Mouse (Mus musculus) MEL (cell line): ENCODE measurements around the gene Qrich1. TPM values are rescaled to one million over a fixed set of nuclear protein-coding genes. Genes with fewer than 3 reads are reported as not detected.
A peak's percentile ranks its signal among the peaks of the same experiment; 100 is the strongest.

Experiments used
- DNase-seq: peaks from one replicate; pipeline ENCODE4 v3.0.0; 2011; ENCODE audit warnings: low read depth, low spot score
- H3K27ac ChIP-seq: 2 replicates; pipeline ENCODE4 v1.5.1; 2012; ENCODE audit warnings: low read depth, mild to moderate bottlenecking, control low read depth, low read length, moderate library complexity; ENCODE audit not compliant: control insufficient read depth
- H3K27me3 ChIP-seq, 2 experiments: fragments of 150-350 bp in 1 of 2; sonication (generic) in 1 of 2; 2 replicates each; pipeline ENCODE4 v1.6.1; 2012; ENCODE audit warnings: low read length in 2 of 2, mild to moderate bottlenecking in 2 of 2, improper control_type of control experiment in 1 of 2, moderate library complexity in 1 of 2; ENCODE audit not compliant: insufficient read depth in 2 of 2, control insufficient read depth in 1 of 2
- H3K36me3 ChIP-seq, 2 experiments: 2 replicates each; pipeline ENCODE4 v1.6.1; 2012 to 2014; ENCODE audit warnings: low read length in 2 of 2, improper control_type of control experiment in 1 of 2, inconsistent platforms in 1 of 2, mild to moderate bottlenecking in 1 of 2; ENCODE audit not compliant: insufficient read depth in 2 of 2, control insufficient read depth in 1 of 2
- H3K4me1 ChIP-seq, 2 experiments: fragments of 150-350 bp in 1 of 2; sonication (generic) in 1 of 2; 2 replicates each; pipeline ENCODE4 v1.6.1; 2012; ENCODE audit warnings: low read length in 2 of 2, improper control_type of control experiment in 1 of 2, mild to moderate bottlenecking in 1 of 2; ENCODE audit not compliant: insufficient read depth in 2 of 2, control insufficient read depth in 1 of 2
- H3K4me3 ChIP-seq, 2 experiments: fragments of 150-350 bp in 1 of 2; sonication (generic) in 1 of 2; 2 replicates each; pipeline ENCODE4 v1.5.1; 2012; ENCODE audit warnings: low read depth in 2 of 2, low read length in 2 of 2, mild to moderate bottlenecking in 2 of 2, moderate library complexity in 2 of 2, control low read depth in 1 of 2, improper control_type of control experiment in 1 of 2; ENCODE audit not compliant: control insufficient read depth in 1 of 2, insufficient read depth in 1 of 2
- H3K79me2 ChIP-seq: 2 replicates; pipeline ENCODE4 v1.6.1; 2012; ENCODE audit warnings: mild to moderate bottlenecking, low read length, moderate library complexity; ENCODE audit not compliant: control insufficient read depth, poor library complexity, insufficient read depth
- H3K9ac ChIP-seq: 2 replicates; pipeline ENCODE4 v1.6.1; 2012; ENCODE audit warnings: low read depth, mild to moderate bottlenecking, control low read depth, low read length, moderate library complexity; ENCODE audit not compliant: control insufficient read depth, poor library complexity, severe bottlenecking
- H3K9me3 ChIP-seq: fragments of 150-350 bp; sonication (generic); replicated peaks from 2 replicates; pipeline ENCODE4 v1.6.1; 2012; ENCODE audit warnings: mild to moderate bottlenecking, low read length, improper control_type of control experiment, moderate library complexity; ENCODE audit not compliant: insufficient read depth
- CHD1 ChIP-seq: IDR thresholded peaks from 2 replicates; pipeline ENCODE4 v1.6.1; 2012; ENCODE audit warnings: low read depth, mild to moderate bottlenecking, inconsistent platforms, low read length, improper control_type of control experiment
- CHD2 ChIP-seq: IDR thresholded peaks from 2 replicates; pipeline ENCODE4 v1.6.1; 2011; ENCODE audit warnings: low read length, improper control_type of control experiment
- E2F4 ChIP-seq: IDR thresholded peaks from 2 replicates; pipeline ENCODE4 v1.6.1; 2011; ENCODE audit warnings: low read depth, low read length, improper control_type of control experiment, borderline replicate concordance
- EP300 ChIP-seq, 2 experiments: IDR thresholded peaks; 2 replicates each; pipeline ENCODE4 v1.6.1; 2011; ENCODE audit warnings: improper control_type of control experiment in 2 of 2, low read length in 2 of 2, low read depth in 1 of 2, mild to moderate bottlenecking in 1 of 2
- ETS1 ChIP-seq: IDR thresholded peaks from 2 replicates; pipeline ENCODE4 v1.6.1; 2012; ENCODE audit warnings: low read depth, mild to moderate bottlenecking, inconsistent platforms, low read length, improper control_type of control experiment, moderate library complexity
- GABPA ChIP-seq: IDR thresholded peaks from 2 replicates; pipeline ENCODE4 v1.6.1; 2012; ENCODE audit warnings: low read depth, mild to moderate bottlenecking, inconsistent platforms, low read length, improper control_type of control experiment, moderate library complexity
- GATA1 ChIP-seq: IDR thresholded peaks from 2 replicates; pipeline ENCODE4 v1.6.1; 2011; ENCODE audit warnings: low read depth, low read length, improper control_type of control experiment
- HCFC1 ChIP-seq: IDR thresholded peaks from 2 replicates; pipeline ENCODE4 v1.6.1; 2012; ENCODE audit warnings: low read depth, mild to moderate bottlenecking, inconsistent platforms, low read length, improper control_type of control experiment, moderate library complexity
- JUND ChIP-seq: IDR thresholded peaks from 2 replicates; pipeline ENCODE4 v1.6.1; 2011; ENCODE audit warnings: low read depth, mild to moderate bottlenecking, improper control_type of control experiment, low read length
- MAFK ChIP-seq: IDR thresholded peaks from 2 replicates; pipeline ENCODE4 v1.6.1; 2011; ENCODE audit warnings: low read depth, mild to moderate bottlenecking, low read length, improper control_type of control experiment, borderline replicate concordance
- MAX ChIP-seq: IDR thresholded peaks from 2 replicates; pipeline ENCODE4 v1.6.1; 2011; ENCODE audit warnings: low read length, improper control_type of control experiment
- MAZ ChIP-seq: IDR thresholded peaks from 2 replicates; pipeline ENCODE4 v1.6.1; 2012; ENCODE audit warnings: low read depth, mild to moderate bottlenecking, inconsistent platforms, low read length, improper control_type of control experiment
- MEF2A ChIP-seq: IDR thresholded peaks from 2 replicates; pipeline ENCODE4 v1.6.1; 2014; ENCODE audit warnings: low read depth, mild to moderate bottlenecking, inconsistent platforms, low read length, improper control_type of control experiment; ENCODE audit not compliant: poor library complexity, insufficient replicate concordance, severe bottlenecking; ENCODE audit errors: extremely low read depth
- MXI1 ChIP-seq: IDR thresholded peaks from 2 replicates; pipeline ENCODE4 v1.6.1; 2011; ENCODE audit warnings: mild to moderate bottlenecking, low read depth, low read length, improper control_type of control experiment
- MYB ChIP-seq: IDR thresholded peaks from 2 replicates; pipeline ENCODE4 v1.6.1; 2011; ENCODE audit warnings: mild to moderate bottlenecking, low read depth, low read length, improper control_type of control experiment
- MYC ChIP-seq: IDR thresholded peaks from 2 replicates; pipeline ENCODE4 v1.6.1; 2011; ENCODE audit warnings: low read depth, mild to moderate bottlenecking, low read length, improper control_type of control experiment, moderate library complexity
- NELFE ChIP-seq: IDR thresholded peaks from 2 replicates; pipeline ENCODE4 v1.6.1; 2011; ENCODE audit warnings: low read depth, low read length, improper control_type of control experiment
- POLR2A ChIP-seq, 2 experiments: IDR thresholded peaks; 2 replicates each; pipeline ENCODE4 v1.6.1; 2011 to 2012; ENCODE audit warnings: low read length in 2 of 2, mild to moderate bottlenecking in 2 of 2, control low read depth in 1 of 2, improper control_type of control experiment in 1 of 2, low read depth in 1 of 2, moderate library complexity in 1 of 2; ENCODE audit not compliant: control insufficient read depth in 1 of 2, insufficient read depth in 1 of 2, poor library complexity in 1 of 2
- POLR2AphosphoS5 ChIP-seq: IDR thresholded peaks from 2 replicates; pipeline ENCODE4 v1.6.1; 2012; ENCODE audit warnings: low read depth, borderline replicate concordance, mild to moderate bottlenecking, inconsistent platforms, low read length, moderate library complexity, mixed read lengths
- RAD21 ChIP-seq: IDR thresholded peaks from 2 replicates; pipeline ENCODE4 v1.6.1; 2011; ENCODE audit warnings: mild to moderate bottlenecking, low read depth, low read length, improper control_type of control experiment
- RCOR1 ChIP-seq: IDR thresholded peaks from 2 replicates; pipeline ENCODE4 v1.6.1; 2012; ENCODE audit warnings: low read depth, mild to moderate bottlenecking, inconsistent platforms, low read length, improper control_type of control experiment
- SMC3 ChIP-seq: IDR thresholded peaks from 2 replicates; pipeline ENCODE4 v1.6.1; 2011; ENCODE audit warnings: low read depth, low read length, improper control_type of control experiment
- TAL1 ChIP-seq: IDR thresholded peaks from 2 replicates; pipeline ENCODE4 v1.6.1; 2012; ENCODE audit warnings: mild to moderate bottlenecking, inconsistent platforms, low read length, moderate library complexity, mixed read lengths
- TCF12 ChIP-seq: IDR thresholded peaks from 2 replicates; pipeline ENCODE4 v1.6.1; 2014; ENCODE audit warnings: low read depth, mild to moderate bottlenecking, inconsistent platforms, low read length, improper control_type of control experiment, moderate library complexity
- UBTF ChIP-seq: IDR thresholded peaks from 2 replicates; pipeline ENCODE4 v1.6.1; 2012; ENCODE audit warnings: low read depth, mild to moderate bottlenecking, inconsistent platforms, low read length, improper control_type of control experiment, moderate library complexity, borderline replicate concordance; ENCODE audit not compliant: insufficient read depth
- USF2 ChIP-seq, 2 experiments: IDR thresholded peaks; 2 replicates each; pipeline ENCODE4 v1.6.1; 2011 to 2012; ENCODE audit warnings: improper control_type of control experiment in 2 of 2, low read length in 2 of 2, borderline replicate concordance in 1 of 2, inconsistent platforms in 1 of 2, low read depth in 1 of 2, mild to moderate bottlenecking in 1 of 2; ENCODE audit not compliant: insufficient read depth in 1 of 2
- ZC3H11A ChIP-seq: IDR thresholded peaks from 2 replicates; pipeline ENCODE4 v1.6.1; 2012; ENCODE audit warnings: low read depth, mild to moderate bottlenecking, inconsistent platforms, low read length, improper control_type of control experiment
- ZKSCAN1 ChIP-seq: IDR thresholded peaks from 2 replicates; pipeline ENCODE4 v1.6.1; 2012; ENCODE audit warnings: low read depth, mild to moderate bottlenecking, inconsistent platforms, low read length, improper control_type of control experiment, moderate library complexity
- ZMIZ1 ChIP-seq: IDR thresholded peaks from 2 replicates; pipeline ENCODE4 v1.6.1; 2012; ENCODE audit warnings: low read depth, mild to moderate bottlenecking, inconsistent platforms, low read length, improper control_type of control experiment, moderate library complexity
- ZNF384 ChIP-seq: IDR thresholded peaks from 2 replicates; pipeline ENCODE4 v1.6.1; 2012; ENCODE audit warnings: low read depth, mild to moderate bottlenecking, inconsistent platforms, low read length, improper control_type of control experiment
- polyA plus RNA-seq, 2 experiments: library from polyadenylated mRNA; stranded (reverse) in 1 of 2; unstranded in 1 of 2; fragments of >175 nt in 1 of 2; fragments of >200 nt in 1 of 2; gene quantifications; 2 replicates each; pipeline versions ENCODE4 v1.2.1 to v1.2.4; 2012; ENCODE audit warnings: low replicate concordance in 2 of 2, low read depth in 1 of 2; ENCODE audit not compliant: insufficient read length in 2 of 2, insufficient read depth in 1 of 2, missing spikeins in 1 of 2
- total RNA-seq: library from RNA; depleted of rRNA; stranded (reverse); fragments of 300-350 nt; gene quantifications from 2 replicates; pipeline ENCODE4 v1.2.3, GENCODE M21; 2012

The Qrich1 gene
- total and polyA plus RNA-seq, 3 experiments: 84.5 to 161 (median 126) TPM

DNA sequence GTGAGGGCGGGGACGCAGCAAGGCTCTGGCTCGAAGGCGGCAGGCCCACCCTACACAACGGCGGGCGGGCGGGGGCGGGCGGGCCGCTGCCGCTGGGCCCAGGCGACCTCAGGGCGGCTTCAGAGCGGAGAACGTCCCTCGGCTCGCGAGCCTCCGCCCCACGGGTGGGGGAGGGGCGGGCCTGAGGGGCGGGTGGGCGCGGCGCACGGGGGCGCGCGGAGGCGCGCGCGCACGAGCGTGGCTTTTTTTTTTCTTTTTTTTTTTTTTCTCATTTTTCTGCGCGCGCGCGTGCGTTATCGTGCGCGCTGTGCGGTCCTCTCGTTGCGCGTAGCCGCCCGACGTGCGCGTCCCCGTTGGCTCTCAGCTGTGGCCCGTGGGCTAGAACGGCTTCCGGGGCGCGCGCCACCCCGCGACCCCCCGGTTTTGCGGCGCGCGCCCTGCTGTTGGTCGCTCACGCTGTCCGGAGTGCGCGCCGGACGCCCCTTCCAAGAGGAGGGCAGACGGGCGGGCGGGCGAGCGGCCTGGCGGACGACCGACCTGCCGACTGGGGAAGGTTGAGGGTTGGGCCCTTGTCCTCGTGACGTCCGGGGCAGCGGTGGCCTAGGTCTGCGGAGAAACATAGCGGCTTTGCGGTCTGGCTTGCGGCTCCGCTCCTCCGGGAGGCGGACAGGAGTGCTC lies 786 bp downstream of the Qrich1 start (continued):
- TF ChIP-seq MXI1 (no peak), RAD21 (no peak), MAX (no peak), ZC3H11A (no peak), MYC (no peak), USF2 (IDR thresholded peaks at IDR 0.05; ENCODE audit: borderline replicate concordance in 1 of 2, insufficient read depth in 1 of 2, low read depth in 1 of 2, low read length in 2 of 2) (no peak), ZNF384 (peak; percentile 95), POLR2A (IDR thresholded peaks at IDR 0.05; ENCODE audit: control insufficient read depth in 1 of 2, insufficient read depth in 1 of 2, low read depth in 1 of 2, low read length in 2 of 2, poor library complexity in 1 of 2) (peak in 1 of 2 experiments; percentile 2; a peak in 1 of 4 replicates), ZKSCAN1 (no peak; the same call in 1 of the 2 replicates), UBTF (no peak), CHD2 (no peak), GATA1 (no peak), MEF2A (no peak), E2F4 (no peak), EP300 (IDR thresholded peaks at IDR 0.05; ENCODE audit: low read depth in 1 of 2, low read length in 2 of 2) (no peak), POLR2AphosphoS5 (no peak), TCF12 (no peak)
- TF ChIP-seq, all 39 proteins: peak for 6

DNA sequence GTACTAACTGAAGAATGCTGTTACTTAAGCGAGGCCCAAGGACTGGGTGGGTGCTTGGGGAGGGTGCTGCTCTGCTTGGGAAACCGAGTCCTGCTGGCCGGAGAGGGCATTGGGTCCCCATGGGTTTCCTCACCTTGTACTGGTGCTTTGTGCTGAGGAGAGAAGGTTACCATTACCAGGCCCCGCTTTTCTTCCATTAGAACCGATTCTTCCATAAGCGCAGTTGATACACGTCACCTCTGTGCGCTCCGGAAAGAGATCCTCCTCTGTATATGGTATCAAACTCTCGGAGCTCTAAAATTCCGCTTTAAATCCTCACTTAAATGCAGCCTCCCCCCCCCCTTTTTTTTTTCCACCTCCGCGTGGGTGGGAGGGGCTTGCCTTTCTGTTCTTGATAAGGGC lies 1.3 kb downstream of the Qrich1 start:
- peak overlapping the region; percentile 79 for H3K27ac ChIP-seq
- peaks cover 11 to 40% of the 10 kb centered on the region in 2 experiments for H3K36me3 ChIP-seq
- H3K4me1 ChIP-seq: peaks cover 6 to 17% of the 10 kb centered on the region in 2 experiments
- peak overlapping the region; percentile 81 to 84 for H3K4me3 ChIP-seq
- H3K9me3 ChIP-seq: no peaks in the 10 kb centered on the region
- H3K79me2 ChIP-seq: peaks cover 40% of the 10 kb centered on the region
- peak overlapping the region; percentile 92 for H3K9ac ChIP-seq
- peak; percentile 91 for DNase-seq
- H3K27me3 ChIP-seq: no peaks in the 10 kb centered on the region
- TF ChIP-seq HCFC1 (peak; percentile 85), SMC3 (0 out of 2 replicates have a peak, but pooled peaks have one; percentile 11), CHD1 (peak; percentile 93; the same call in 1 of the 2 replicates), MYB (0 out of 2 replicates have a peak, but pooled peaks have one; percentile 6), CHD2 (no peak), POLR2AphosphoS5 (no peak), MAZ (peak; percentile 74), MXI1 (peak; percentile 92), MEF2A (no peak), RCOR1 (0 out of 2 replicates have a peak, but pooled peaks have one; percentile 16), JUND (no peak), GABPA (no peak), MAFK (no peak; the same call in 1 of the 2 replicates), TCF12 (no peak), MAX (peak; percentile 70), RAD21 (no peak), NELFE (peak; percentile 46), USF2 (IDR thresholded peaks at IDR 0.05; ENCODE audit: borderline replicate concordance in 1 of 2, insufficient read depth in 1 of 2, low read depth in 1 of 2, low read length in 2 of 2) (no peak), MYC (peak; percentile 83; the same call in 1 of the 2 replicates), ZC3H11A (no peak), E2F4 (no peak), TAL1 (no peak), GATA1 (peak; percentile 18; the same call in 1 of the 2 replicates), ZMIZ1 (no peak), ETS1 (peak; percentile 44), EP300 (IDR thresholded peaks at IDR 0.05; ENCODE audit: low read depth in 1 of 2, low read length in 2 of 2) (peak in 1 of 2 experiments; percentile 52; a peak in 3 of 4 replicates), POLR2A (IDR thresholded peaks at IDR 0.05; ENCODE audit: control insufficient read depth in 1 of 2, insufficient read depth in 1 of 2, low read depth in 1 of 2, low read length in 2 of 2, poor library complexity in 1 of 2) (peak in 1 of 2 experiments; percentile 61; a peak in 2 of 4 replicates)
